Mouse (Mus musculus) T-helper 1 cell (primary cell): ENCODE measurements around the gene Adcy2.

Experiments used
- in situ Hi-C: fragments of 300-600 bp; cut with MboI, MseI; formaldehyde crosslinking; loops from one replicate; pipeline ENCODE4 v1.15.1; 2025; ENCODE audit warnings: high pct_unique_total_duplicates

The Adcy2 gene

DNA sequence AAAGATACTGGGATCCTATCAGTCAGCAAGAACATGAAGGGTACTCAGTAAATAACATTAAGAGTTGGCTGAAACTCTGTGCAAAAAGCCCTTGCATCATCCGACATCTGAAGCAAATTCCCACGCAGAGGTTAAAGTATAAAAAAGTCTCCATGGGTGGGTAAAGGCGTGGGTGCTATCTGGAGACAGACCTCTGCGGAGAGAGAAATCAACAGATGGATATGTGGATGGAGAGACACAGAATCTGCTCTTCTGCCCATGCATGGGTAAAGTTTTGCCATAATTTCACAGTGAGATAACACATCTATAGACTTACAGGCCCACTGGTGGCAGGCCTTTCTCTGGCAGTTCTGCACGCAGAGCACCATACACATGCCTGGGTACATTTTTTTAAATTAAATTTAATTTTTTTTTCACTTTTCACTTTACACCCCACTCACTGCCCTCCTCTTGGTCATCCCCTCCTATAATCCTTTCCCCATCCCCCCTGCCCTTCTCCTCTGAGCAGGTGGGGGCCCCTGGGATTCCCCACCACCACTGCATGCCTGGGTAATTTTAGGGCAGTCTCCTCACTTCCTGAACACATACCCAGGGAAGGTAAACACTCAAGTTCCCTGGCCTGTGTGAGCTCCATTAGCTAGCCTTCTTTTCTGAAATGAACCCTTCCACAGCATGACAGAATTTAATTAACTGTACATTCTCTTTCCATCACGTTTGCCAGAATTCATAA is 169.1 kb downstream of the Adcy2 start:
- in situ Hi-C loops, result no loop called here

DNA sequence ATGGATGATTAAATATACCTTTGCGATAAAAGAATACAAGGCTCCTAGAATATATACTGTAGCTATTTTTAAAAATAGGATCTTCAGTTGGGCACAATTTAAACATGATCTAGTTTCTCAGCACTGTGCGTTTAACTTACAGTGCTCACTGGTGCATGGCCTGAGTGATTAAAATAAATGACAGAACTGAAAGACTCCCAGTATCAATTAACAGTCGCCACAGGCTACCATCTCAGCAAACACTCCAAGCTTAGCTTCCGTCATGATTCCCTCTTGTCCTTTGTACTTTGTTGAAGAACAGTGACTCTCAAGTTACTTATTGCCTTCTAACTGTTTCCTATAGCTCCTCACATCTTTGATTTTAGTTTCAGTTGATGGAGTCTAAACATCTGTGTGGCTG is 170.9 kb downstream of the Adcy2 start:
- in situ Hi-C loops, result no loop called here

GRCm38 (mm10) chr13:68826461-68826860 is 172.9 kb downstream of the Adcy2 start:
- in situ Hi-C loops, result no loop called here

DNA sequence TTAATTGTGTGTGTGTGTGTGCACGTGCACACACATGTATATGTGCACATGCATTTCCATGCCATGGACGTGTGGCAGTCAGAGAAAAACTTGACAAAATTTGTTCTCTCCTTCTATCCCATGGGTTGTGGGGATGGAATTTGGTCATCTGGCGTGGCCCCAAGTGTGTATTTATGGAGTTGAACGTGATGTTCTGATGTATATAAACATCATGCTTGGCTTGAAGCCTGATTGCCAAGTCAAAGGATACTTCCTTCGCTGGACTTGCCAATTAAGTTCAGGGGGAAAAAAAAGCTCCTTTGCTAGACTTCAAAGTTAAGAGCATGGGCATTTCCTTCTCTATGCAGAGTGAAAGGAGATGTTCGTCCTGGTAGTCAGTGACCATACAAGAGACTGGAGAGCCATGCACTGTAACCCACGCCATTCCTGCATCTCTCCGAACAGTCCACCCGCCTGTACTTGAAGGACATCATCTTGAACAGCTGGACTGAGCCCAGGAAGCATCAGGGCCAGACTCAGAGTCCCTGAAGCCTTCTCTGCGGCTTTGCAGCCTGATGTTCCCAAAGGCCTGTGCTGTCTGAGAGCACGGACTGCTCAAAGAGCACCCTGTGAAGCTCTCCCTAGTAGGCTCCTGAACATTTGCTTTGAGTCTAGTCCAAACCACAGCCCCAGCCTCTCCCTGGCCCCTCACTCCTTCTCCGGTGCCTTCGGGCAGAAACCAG is 178.3 kb downstream of the Adcy2 start:
- in situ Hi-C loops, result no loop called here

- in situ Hi-C loops, result no loop called here
These were observed 183.4 kb downstream of the Adcy2 start for GRCm38 (mm10) chr13:68815704-68816477.

GRCm38 (mm10) chr13:68811185-68811584 is 188.2 kb downstream of the Adcy2 start:
- in situ Hi-C loops, result no loop called here

GRCm38 (mm10) chr13:68799777-68800176 is 199.6 kb downstream of the Adcy2 start:
- in situ Hi-C loops, result no loop called here

DNA sequence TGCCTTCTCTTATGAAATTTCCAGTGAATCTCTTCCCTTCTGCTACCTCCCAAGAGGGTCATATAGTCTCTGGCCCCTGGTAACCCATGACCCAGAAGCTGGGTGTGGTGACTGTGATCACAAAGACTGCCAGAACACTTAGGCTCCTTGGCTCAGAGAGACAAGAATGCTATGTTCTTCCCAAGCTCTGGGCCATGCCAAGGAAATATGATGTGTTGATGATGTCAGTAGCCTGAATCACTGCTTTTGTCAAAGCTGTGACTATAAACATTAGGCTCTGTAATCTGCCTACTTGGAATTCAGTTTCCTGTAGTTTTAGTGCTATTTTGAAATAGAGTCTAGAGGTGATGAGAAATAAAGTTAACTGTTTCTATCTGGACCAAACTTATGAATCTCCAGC is 206.1 kb downstream of the Adcy2 start:
- in situ Hi-C loops, result no loop called here

GRCm38 (mm10) chr13:68787286-68788061 is 211.9 kb downstream of the Adcy2 start:
- in situ Hi-C loops, result no loop called here

DNA sequence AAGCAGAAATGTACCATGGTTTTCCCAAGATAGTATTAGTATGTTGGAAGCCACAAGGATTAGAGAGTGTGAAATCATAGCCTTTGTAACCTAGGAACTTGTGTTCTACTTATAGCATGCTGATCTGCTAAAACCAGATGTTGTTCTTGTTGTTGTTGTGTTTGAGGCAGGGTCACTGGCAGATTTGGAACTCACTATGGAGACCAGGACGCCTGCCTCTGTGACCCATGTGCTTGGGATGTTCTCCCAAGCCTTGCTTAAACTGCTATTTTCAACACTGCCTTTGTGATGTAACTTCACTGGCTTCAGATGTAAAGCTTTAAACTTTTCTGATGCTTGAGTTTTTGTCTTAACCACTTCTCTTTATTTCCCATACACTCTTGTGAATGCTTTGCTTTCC is 216.2 kb downstream of the Adcy2 start:
- in situ Hi-C loops, result no loop called here

- in situ Hi-C loops, result loop anchor here (10.0 kb wide), 1 partner anchor 197 kb away; no protein-coding TSS in a partner anchor
These were observed 221.2 kb downstream of the Adcy2 start for GRCm38 (mm10) chr13:68778011-68778672.

DNA sequence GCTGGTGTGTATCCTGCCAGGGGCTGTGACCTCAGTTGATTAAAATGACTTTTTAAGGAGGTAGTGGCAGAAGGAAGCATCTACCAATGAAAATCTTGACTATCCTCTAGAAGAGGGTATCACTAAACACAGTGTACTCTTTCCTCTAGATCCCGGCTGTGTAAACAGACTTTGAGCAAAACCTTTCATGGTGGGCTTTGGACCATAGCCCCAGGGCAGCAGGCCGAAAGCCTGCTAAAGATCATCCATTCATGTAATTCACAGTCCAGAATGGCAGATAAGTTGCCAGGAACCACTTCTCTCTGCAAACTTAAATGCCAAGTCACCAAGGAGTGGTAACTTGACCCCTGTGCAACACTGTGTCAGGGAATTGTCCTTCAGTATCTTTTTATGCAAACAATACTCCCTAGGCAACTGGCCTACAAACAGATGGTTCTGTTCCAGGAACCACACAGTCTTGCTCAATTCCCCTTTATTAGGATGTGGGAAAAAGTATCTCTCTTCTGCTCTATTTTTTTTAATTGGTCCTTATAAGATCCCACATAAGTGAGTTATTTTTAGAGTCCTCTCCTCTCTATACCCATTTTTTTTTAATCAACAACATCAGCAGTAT is 225.6 kb downstream of the Adcy2 start:
- in situ Hi-C loops, result loop anchor here (10.0 kb wide), 1 partner anchor 201 kb away; no protein-coding TSS in a partner anchor

DNA sequence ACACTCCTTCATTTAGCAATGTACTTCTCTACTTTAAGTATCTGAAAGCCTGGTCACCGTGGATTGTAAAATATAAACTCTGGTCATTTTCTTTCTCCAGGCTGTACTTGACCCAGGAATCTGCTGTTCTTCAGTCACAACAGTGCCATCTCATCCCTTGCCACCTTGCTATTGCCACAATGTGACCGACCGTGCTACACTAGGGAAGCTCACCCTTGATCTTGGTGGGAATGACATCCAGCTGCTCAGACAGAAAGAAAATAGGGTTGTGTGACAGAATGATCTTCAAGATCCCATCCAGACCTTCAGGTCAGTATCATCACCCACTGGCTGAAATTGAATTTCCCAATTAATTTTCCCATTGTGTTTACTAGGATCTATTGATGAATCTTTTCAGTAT is 230.8 kb downstream of the Adcy2 start:
- in situ Hi-C loops, result no loop called here

DNA sequence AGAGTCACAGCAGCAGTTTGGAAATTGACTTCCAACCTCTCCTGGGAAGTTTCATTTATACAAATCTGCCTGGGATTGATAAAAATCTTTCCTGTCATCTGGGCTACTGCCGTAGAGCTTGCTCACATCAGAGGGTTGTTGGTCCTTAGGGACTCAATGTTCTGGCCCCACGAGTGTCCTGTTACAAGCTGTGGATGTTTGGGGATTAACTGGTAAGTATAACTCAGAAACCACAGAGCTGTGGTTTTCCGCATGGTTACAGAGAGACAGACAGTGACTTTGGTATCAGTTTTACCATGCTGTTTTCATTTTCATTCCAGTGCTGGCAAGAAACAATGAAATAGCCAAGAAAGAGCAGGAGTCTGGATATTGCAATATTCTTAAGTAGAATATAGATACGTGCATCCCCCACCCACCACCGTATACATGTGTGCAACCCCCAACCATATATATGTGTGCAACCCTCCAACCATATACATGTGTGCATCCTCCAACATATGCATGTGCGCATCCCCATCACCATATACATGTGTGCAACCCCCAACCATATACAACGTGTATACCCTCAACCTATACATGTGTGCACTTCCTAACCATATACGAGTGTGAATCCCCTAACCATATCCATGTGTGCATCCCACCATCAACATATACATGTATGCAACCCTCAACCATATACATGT is 233.3 kb downstream of the Adcy2 start:
- in situ Hi-C loops, result no loop called here

DNA sequence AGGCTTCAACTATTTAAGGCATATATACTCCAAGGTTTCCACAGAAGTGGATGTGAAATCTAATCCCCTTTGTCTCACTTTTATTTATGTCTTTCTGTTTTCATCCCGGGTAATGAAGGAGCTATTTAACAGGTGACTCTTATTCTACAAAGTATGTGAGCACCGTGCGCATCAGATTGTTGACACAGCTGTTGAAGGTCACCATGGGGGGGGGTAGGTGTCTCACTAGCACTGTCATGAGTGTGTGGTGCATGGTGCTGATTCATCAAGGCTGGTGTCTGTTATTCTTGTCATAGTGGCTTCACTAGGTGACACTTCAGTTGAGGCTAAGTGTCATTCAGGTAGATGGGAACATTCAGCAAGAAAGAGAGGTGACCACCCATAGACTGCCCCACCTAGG is 234.7 kb downstream of the Adcy2 start:
- in situ Hi-C loops, result no loop called here

DNA sequence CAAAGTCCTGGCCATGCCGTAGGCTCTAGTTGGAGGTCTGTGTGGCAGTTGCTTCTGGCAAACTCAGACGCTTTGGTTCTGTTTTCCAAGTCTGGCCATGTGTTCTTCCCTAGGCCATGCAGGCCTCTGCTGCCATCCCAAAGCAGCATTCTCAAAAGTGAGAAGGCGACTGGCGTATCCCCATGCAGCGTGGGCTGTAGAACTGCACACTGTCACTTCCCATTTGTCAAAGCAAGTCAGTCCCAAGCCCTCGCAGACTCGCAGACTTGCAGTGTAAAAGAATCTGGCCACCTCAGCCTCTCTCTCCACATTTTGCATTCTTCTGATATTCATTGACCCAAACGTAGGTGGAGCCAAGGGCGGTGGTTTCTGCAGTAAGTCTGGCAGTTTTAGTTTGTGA is 249.5 kb downstream of the Adcy2 start:
- in situ Hi-C loops, result loop anchor here (10.0 kb wide), 1 partner anchor 1095 kb away; no protein-coding TSS in a partner anchor

DNA sequence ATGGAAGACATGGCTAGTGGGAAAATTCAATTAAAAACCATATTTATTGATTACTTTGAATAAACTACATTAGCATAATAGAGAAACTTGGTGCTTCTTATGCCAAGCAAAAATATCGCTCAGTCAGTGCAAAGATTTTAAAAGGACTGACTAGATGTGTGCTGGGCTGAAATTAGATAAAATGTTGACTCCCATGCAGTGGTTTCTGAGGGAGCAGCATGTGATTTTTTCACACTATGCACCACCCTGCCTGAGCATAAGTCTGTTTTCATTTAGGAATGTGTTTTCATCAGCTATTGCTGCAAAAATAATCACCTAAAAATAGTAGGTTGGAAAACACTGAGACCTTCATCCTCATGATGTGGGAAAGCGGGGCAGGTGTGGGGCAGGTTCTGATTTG is 250.0 kb downstream of the Adcy2 start:
- in situ Hi-C loops, result loop anchor here (10.0 kb wide), 1 partner anchor 1095 kb away; no protein-coding TSS in a partner anchor

- in situ Hi-C loops, result loop anchor here (10.0 kb wide), 1 partner anchor 1091 kb away; no protein-coding TSS in a partner anchor
These were observed 253.9 kb downstream of the Adcy2 start for GRCm38 (mm10) chr13:68745426-68745825.

- in situ Hi-C loops, result loop anchor here (10.0 kb wide), 1 partner anchor 1222 kb away; no protein-coding TSS in a partner anchor
These were observed 286.7 kb downstream of the Adcy2 start for GRCm38 (mm10) chr13:68712661-68713060.

GRCm38 (mm10) chr13:68707296-68707747 is 292.0 kb downstream of the Adcy2 start:
- in situ Hi-C loops, result no loop called here
